Mouse (Mus musculus) left cerebral cortex, adult 11 months (tissue): ENCODE measurements around the gene Artn.

Source experiments
- DNase-seq: peaks from one replicate; pipeline ENCODE4 v3.0.0; 2022; ENCODE audit warnings: low spot score

Gene Artn

GRCm38 (mm10) chr4:117929391-117929881 lies at the start of gene Artn:
Gene Artn (minus strand): TSS chr4:117929763.
- no peak for DNase-seq

- no peak for DNase-seq
Measured at GRCm38 (mm10) chr4:117979181-117979580, 49.6 kb upstream of the Artn start.

GRCm38 (mm10) chr4:117978282-117978681 lies 48.7 kb upstream of the Artn start:
- DNase-seq = no peak

GRCm38 (mm10) chr4:117977841-117978240 lies 48.3 kb upstream of the Artn start:
- no peak for DNase-seq

- DNase-seq = no peak
Measured at GRCm38 (mm10) chr4:117977371-117977770, 47.8 kb upstream of the Artn start.

- no peak for DNase-seq
Measured at GRCm38 (mm10) chr4:117975820-117976219, 46.3 kb upstream of the Artn start.

- DNase-seq = no peak
Measured at GRCm38 (mm10) chr4:117974719-117975118, 45.2 kb upstream of the Artn start.

- DNase-seq = no peak
Measured at GRCm38 (mm10) chr4:117972999-117973398, 43.4 kb upstream of the Artn start.

- DNase-seq = no peak
Measured at GRCm38 (mm10) chr4:117964346-117965025, 34.9 kb upstream of the Artn start.

- DNase-seq = no peak
Measured at GRCm38 (mm10) chr4:117957492-117957891, 27.9 kb upstream of the Artn start.

- DNase-seq = no peak
Measured at GRCm38 (mm10) chr4:117947493-117947892, 17.9 kb upstream of the Artn start.

GRCm38 (mm10) chr4:117946639-117947305 lies 17.2 kb upstream of the Artn start:
- DNase-seq = no peak

- DNase-seq = no peak
Measured at GRCm38 (mm10) chr4:117943317-117943716, 13.8 kb upstream of the Artn start.

- no peak for DNase-seq
Measured at GRCm38 (mm10) chr4:117936964-117937363, 7.4 kb upstream of the Artn start.

GRCm38 (mm10) chr4:117934081-117934480 lies 4.5 kb upstream of the Artn start:
- no peak for DNase-seq

GRCm38 (mm10) chr4:117933248-117933647 lies 3.7 kb upstream of the Artn start:
- no peak for DNase-seq

GRCm38 (mm10) chr4:117928699-117929241 lies 793 bp downstream of the Artn start:
- DNase-seq = no peak

- no peak for DNase-seq
Measured at GRCm38 (mm10) chr4:117928234-117928633, 1.3 kb downstream of the Artn start.

- DNase-seq = peak; percentile 50
Measured at GRCm38 (mm10) chr4:117926545-117927482, 2.7 kb downstream of the Artn start.

GRCm38 (mm10) chr4:117924916-117925315 lies 4.6 kb downstream of the Artn start:
- DNase-seq = no peak

- no peak for DNase-seq
Measured at GRCm38 (mm10) chr4:117923450-117923849, 6.1 kb downstream of the Artn start.

GRCm38 (mm10) chr4:117921358-117921757 lies 8.2 kb downstream of the Artn start:
- DNase-seq = no peak
